Mouse (Mus musculus) T-helper 2 cell (primary cell): ENCODE results near the gene Smim4.

Experiments
- in situ Hi-C: fragments of 300-600 bp; cut with MboI, MseI; formaldehyde crosslinking; loops from one replicate; pipeline ENCODE4 v1.15.1; 2025; ENCODE audit warnings: high pct_unique_total_duplicates

Gene Smim4

GRCm38 (mm10) chr14:31125106-31126075, 3.4 kb downstream of the Smim4 start:
- in situ Hi-C loops = no loop called here

GRCm38 (mm10) chr14:31115522-31115921, 13.2 kb downstream of the Smim4 start:
- in situ Hi-C loops = no loop called here

- in situ Hi-C loops = no loop called here
Observed at GRCm38 (mm10) chr14:31114011-31114410, 14.7 kb downstream of the Smim4 start.

- in situ Hi-C loops = no loop called here
Observed at GRCm38 (mm10) chr14:31112187-31112586, 16.6 kb downstream of the Smim4 start.

GRCm38 (mm10) chr14:31110613-31111012, 18.1 kb downstream of the Smim4 start:
- in situ Hi-C loops = no loop called here

GRCm38 (mm10) chr14:31105156-31105555, 23.6 kb downstream of the Smim4 start:
- in situ Hi-C loops = no loop called here

- in situ Hi-C loops = loop anchor here (10.0 kb wide), 1 partner anchor 385 kb away; no protein-coding TSS in a partner anchor
Observed at GRCm38 (mm10) chr14:31089918-31090317, 38.8 kb downstream of the Smim4 start.

- in situ Hi-C loops = no loop called here
Observed at GRCm38 (mm10) chr14:31088515-31088914, 40.2 kb downstream of the Smim4 start.

- in situ Hi-C loops = no loop called here
Observed at GRCm38 (mm10) chr14:31087433-31087832, 41.3 kb downstream of the Smim4 start.

GRCm38 (mm10) chr14:31081147-31081546, 47.6 kb downstream of the Smim4 start:
- in situ Hi-C loops = no loop called here

GRCm38 (mm10) chr14:31079313-31080028, 49.3 kb downstream of the Smim4 start:
- in situ Hi-C loops = loop anchor here (10.0 kb wide), 1 partner anchor 95 kb away; no protein-coding TSS in a partner anchor

GRCm38 (mm10) chr14:31078597-31079208, 50.1 kb downstream of the Smim4 start:
- in situ Hi-C loops = loop anchor here (10.0 kb wide), 1 partner anchor 96 kb away; no protein-coding TSS in a partner anchor

- in situ Hi-C loops = no loop called here
Observed at GRCm38 (mm10) chr14:31069086-31069733, 59.5 kb downstream of the Smim4 start.

- in situ Hi-C loops = no loop called here
Observed at GRCm38 (mm10) chr14:31062277-31062676, 66.5 kb downstream of the Smim4 start.

- in situ Hi-C loops = no loop called here
Observed at GRCm38 (mm10) chr14:31045817-31046216, 82.9 kb downstream of the Smim4 start.

GRCm38 (mm10) chr14:31045296-31045695, 83.5 kb downstream of the Smim4 start:
- in situ Hi-C loops = no loop called here
